Mouse (Mus musculus): ENCODE data around the gene Fam111a. TPM values are rescaled to one million over a fixed set of nuclear protein-coding genes. Genes with fewer than 3 reads are reported as not detected.

The Fam111a gene
- total RNA-seq, 1 experiment from 2014 or later = 161 TPM

GRCm38 (mm10) chr19:12597073-12597405, 51.5 kb downstream of the Fam111a start:
- ATAC-seq (replicated peaks; ENCODE audit: insufficient number of reproducible peaks, low FRiP score, low TSS enrichment, poor library complexity, severe bottlenecking) = no peak

- no peak for ATAC-seq (replicated peaks; ENCODE audit: insufficient number of reproducible peaks, low FRiP score, low TSS enrichment, poor library complexity, severe bottlenecking)
Measured at GRCm38 (mm10) chr19:12598674-12599073, 53.1 kb downstream of the Fam111a start.

- ATAC-seq (replicated peaks; ENCODE audit: insufficient number of reproducible peaks, low FRiP score, low TSS enrichment, poor library complexity, severe bottlenecking) = no peak
Measured at GRCm38 (mm10) chr19:12599674-12600073, 54.1 kb downstream of the Fam111a start, which contains the start of gene Gm4952. Gene Gm4952 (plus strand): TSS chr19:12599974.

GRCm38 (mm10) chr19:12600684-12601480, 55.3 kb downstream of the Fam111a start:
- no peak for ATAC-seq (replicated peaks; ENCODE audit: insufficient number of reproducible peaks, low FRiP score, low TSS enrichment, poor library complexity, severe bottlenecking)

GRCm38 (mm10) chr19:12608336-12608735, 62.8 kb downstream of the Fam111a start:
- no peak for ATAC-seq (replicated peaks; ENCODE audit: insufficient number of reproducible peaks, low FRiP score, low TSS enrichment, poor library complexity, severe bottlenecking)

- ATAC-seq (replicated peaks; ENCODE audit: insufficient number of reproducible peaks, low FRiP score, low TSS enrichment, poor library complexity, severe bottlenecking) = no peak
Measured at GRCm38 (mm10) chr19:12613646-12614045, 68.1 kb downstream of the Fam111a start.

- ATAC-seq (replicated peaks; ENCODE audit: insufficient number of reproducible peaks, low FRiP score, low TSS enrichment, poor library complexity, severe bottlenecking) = no peak
Measured at GRCm38 (mm10) chr19:12633176-12633575, 87.6 kb downstream of the Fam111a start, which contains the start of gene Glyat. Gene Glyat (plus strand): TSS chr19:12633308.

- ATAC-seq (replicated peaks; ENCODE audit: insufficient number of reproducible peaks, low FRiP score, low TSS enrichment, poor library complexity, severe bottlenecking) = no peak
Measured at GRCm38 (mm10) chr19:12634259-12634658, 88.7 kb downstream of the Fam111a start.

- no peak for ATAC-seq (replicated peaks; ENCODE audit: insufficient number of reproducible peaks, low FRiP score, low TSS enrichment, poor library complexity, severe bottlenecking)
Measured at GRCm38 (mm10) chr19:12634963-12635362, 89.4 kb downstream of the Fam111a start.

- ATAC-seq (replicated peaks; ENCODE audit: insufficient number of reproducible peaks, low FRiP score, low TSS enrichment, poor library complexity, severe bottlenecking) = no peak
Measured at GRCm38 (mm10) chr19:12636863-12637262, 91.3 kb downstream of the Fam111a start.

- ATAC-seq (replicated peaks; ENCODE audit: insufficient number of reproducible peaks, low FRiP score, low TSS enrichment, poor library complexity, severe bottlenecking) = no peak
Measured at GRCm38 (mm10) chr19:12638049-12638448, 92.5 kb downstream of the Fam111a start.

Other genes starting within 250 kb of the Fam111a start
- not detected in 3 replicates for gene Olfr1436, start 246.6 kb upstream of the Fam111a start, total RNA-seq (2017)
- gene Olfr1437, start 220.6 kb upstream of the Fam111a start, total RNA-seq (2017) = not detected in 3 replicates
- gene Olfr1438-ps1, start 209.8 kb upstream of the Fam111a start, total RNA-seq (2017) = not detected in 3 replicates
- not detected in 3 replicates for gene Olfr1440, start 158.5 kb upstream of the Fam111a start, total RNA-seq (2017)
- gene Olfr1441, start 128.3 kb upstream of the Fam111a start, total RNA-seq (2017) = not detected in 3 replicates
- not detected in 3 replicates for gene Pfpl, start 117.8 kb upstream of the Fam111a start, total RNA-seq (2017)
- 282 to 374 TPM (median 353 TPM) in 3 replicates for gene Mpeg1, start 85.0 kb upstream of the Fam111a start, total RNA-seq (2017)
- gene Dtx4, start 44.3 kb upstream of the Fam111a start, total RNA-seq (2017) = 2.6 to 4.2 TPM (median 2.7 TPM) in 3 replicates
- not detected in 3 replicates for gene Gm4952, start 54.2 kb downstream of the Fam111a start, total RNA-seq (2017)
- not detected in 3 replicates for gene Glyat, start 87.6 kb downstream of the Fam111a start, total RNA-seq (2017)
- gene Olfr1442, start 124.7 kb downstream of the Fam111a start, total RNA-seq (2017) = not detected in 3 replicates
- gene Olfr1443, start 132.4 kb downstream of the Fam111a start, total RNA-seq (2017) = not detected in 3 replicates
- gene Keg1, start 150.0 kb downstream of the Fam111a start, total RNA-seq (2017) = not detected in 3 replicates
- 2.2 to 4.7 TPM (median 3.5 TPM) in 3 replicates for gene Cntf, start 219.9 kb downstream of the Fam111a start, total RNA-seq (2017)